Mouse (Mus musculus): Measurements from ENCODE around the gene Fchsd2. TPM values are rescaled to one million over a fixed set of nuclear protein-coding genes. Genes with fewer than 3 reads are reported as not detected.

The Fchsd2 gene
- polyA plus RNA-seq, 1 experiment = 21.5 TPM

- Histone ChIP-seq H3K27ac (ENCODE audit: insufficient read depth, low read length) (no peak overlapping the region), H3K4me1 (ENCODE audit: control insufficient read depth, insufficient read depth, insufficient read length) (peaks cover 16% of the 10 kb centered on the region; the same call in 1 of the 2 replicates), H3K27me3 (ENCODE audit: control insufficient read depth, insufficient read depth, low read length) (no peaks in the 10 kb centered on the region), H3K36me3 (ENCODE audit: control insufficient read depth, insufficient read depth, low read length) (no peaks in the 10 kb centered on the region), H3K4me3 (ENCODE audit: extremely low read depth, insufficient read depth, insufficient read length) (no peak overlapping the region)
- TF ChIP-seq CTCF (IDR thresholded peaks at IDR 0.05; ENCODE audit: extremely low read depth, insufficient read depth, insufficient read length, insufficient replicate concordance) (no peak), POLR2A (IDR thresholded peaks at IDR 0.05; ENCODE audit: low read depth, low read length) (no peak)
- 78% methylated on average over 4 of the region's 4 CpGs for WGBS
- DNase-seq (ENCODE audit: low read depth in 1 of 2, low spot score in 2 of 2) = no peak
Measured at GRCm38 (mm10) chr7:101088687-101089086, 4.0 kb upstream of the Fchsd2 start.

DNA sequence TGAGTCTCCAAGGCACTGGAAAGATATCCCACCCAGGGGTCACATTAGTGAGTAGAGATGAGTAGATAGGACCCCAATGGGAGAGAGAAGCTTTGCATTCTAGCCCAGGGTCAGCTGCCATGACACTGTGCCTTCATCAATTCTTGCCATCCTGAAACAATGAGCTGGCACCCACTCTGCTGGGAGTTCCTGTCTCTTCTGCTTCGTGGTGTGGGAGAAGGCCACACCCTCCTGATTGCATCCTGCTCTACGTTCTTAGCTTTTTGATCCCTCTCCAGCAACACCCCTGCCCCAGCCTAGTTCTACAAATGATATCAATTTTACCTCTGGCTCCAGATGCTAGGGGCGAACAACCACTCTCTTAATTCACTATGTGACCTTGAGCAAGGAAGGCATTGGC is 3.4 kb upstream of the Fchsd2 start:
- Histone ChIP-seq H3K4me3 (ENCODE audit: extremely low read depth, insufficient read depth, insufficient read length) (no peak overlapping the region), H3K4me1 (ENCODE audit: control insufficient read depth, insufficient read depth, insufficient read length) (peaks cover 18% of the 10 kb centered on the region; the same call in 1 of the 2 replicates), H3K27me3 (ENCODE audit: control insufficient read depth, insufficient read depth, low read length) (no peaks in the 10 kb centered on the region), H3K27ac (ENCODE audit: insufficient read depth, low read length) (no peak overlapping the region), H3K36me3 (ENCODE audit: control insufficient read depth, insufficient read depth, low read length) (no peaks in the 10 kb centered on the region)
- no peak for DNase-seq (ENCODE audit: low read depth in 1 of 2, low spot score in 2 of 2)
- TF ChIP-seq CTCF (IDR thresholded peaks at IDR 0.05; ENCODE audit: extremely low read depth, insufficient read depth, insufficient read length, insufficient replicate concordance) (no peak), POLR2A (IDR thresholded peaks at IDR 0.05; ENCODE audit: low read depth, low read length) (no peak)
- WGBS = 30% methylated on average over 3 of the region's 3 CpGs

DNA sequence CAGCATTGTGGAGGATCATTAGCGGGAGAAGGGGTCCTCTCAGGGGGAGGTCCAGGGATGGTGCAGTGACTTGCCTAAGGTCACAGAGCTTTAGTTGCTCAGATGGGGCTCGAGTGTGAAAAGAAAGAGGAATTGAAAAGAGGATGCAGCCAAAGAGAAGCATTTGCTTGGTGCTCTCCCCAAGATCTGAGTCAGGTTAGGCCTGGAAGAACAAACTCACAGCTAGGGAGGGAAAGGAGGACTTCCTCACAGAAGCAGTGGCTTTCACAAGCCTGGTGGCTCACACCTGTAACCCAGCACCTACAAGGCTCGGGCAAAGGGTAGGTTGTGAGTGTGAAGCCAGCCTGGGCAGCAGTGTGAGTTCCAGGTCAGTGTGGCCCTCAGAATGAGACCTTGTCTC is 568 bp downstream of the Fchsd2 start:
- H3K4me1 ChIP-seq (ENCODE audit: control insufficient read depth, insufficient read depth, insufficient read length) = peaks cover 28% of the 10 kb centered on the region; the same call in 1 of the 2 replicates
- peak overlapping the region; percentile 93 for H3K27ac ChIP-seq (ENCODE audit: insufficient read depth, low read length)
- no peaks in the 10 kb centered on the region for H3K27me3 ChIP-seq (ENCODE audit: control insufficient read depth, insufficient read depth, low read length)
- WGBS = 25% methylated on average over 3 of the region's 3 CpGs
- H3K36me3 ChIP-seq (ENCODE audit: control insufficient read depth, insufficient read depth, low read length) = no peaks in the 10 kb centered on the region
- no peak for TF ChIP-seq CTCF (IDR thresholded peaks at IDR 0.05; ENCODE audit: extremely low read depth, insufficient read depth, insufficient read length, insufficient replicate concordance)
- TF ChIP-seq POLR2A (IDR thresholded peaks at IDR 0.05; ENCODE audit: low read depth, low read length) = no peak
- peak overlapping the region; percentile 13; the same call in 1 of the 2 replicates for H3K4me3 ChIP-seq (ENCODE audit: extremely low read depth, insufficient read depth, insufficient read length)
- peak in 1 of 2 experiments; percentile 28 for DNase-seq (ENCODE audit: low read depth in 1 of 2, low spot score in 2 of 2)

- Histone ChIP-seq H3K36me3 (ENCODE audit: control insufficient read depth, insufficient read depth, low read length) (no peaks in the 10 kb centered on the region), H3K27me3 (ENCODE audit: control insufficient read depth, insufficient read depth, low read length) (no peaks in the 10 kb centered on the region), H3K27ac (ENCODE audit: insufficient read depth, low read length) (peak overlapping the region; percentile 72), H3K4me3 (ENCODE audit: extremely low read depth, insufficient read depth, insufficient read length) (no peak overlapping the region), H3K4me1 (ENCODE audit: control insufficient read depth, insufficient read depth, insufficient read length) (peaks cover 24% of the 10 kb centered on the region; the same call in 1 of the 2 replicates)
- WGBS = 21% methylated on average over 1 of the region's 1 CpGs
- DNase-seq (ENCODE audit: low read depth in 1 of 2, low spot score in 2 of 2) = peak in 1 of 2 experiments; percentile 70
- no peak for TF ChIP-seq POLR2A (IDR thresholded peaks at IDR 0.05; ENCODE audit: low read depth, low read length)
Measured at GRCm38 (mm10) chr7:101094746-101095145, 2.1 kb downstream of the Fchsd2 start.

- TF ChIP-seq CTCF (IDR thresholded peaks at IDR 0.05; ENCODE audit: extremely low read depth, insufficient read depth, insufficient read length, insufficient replicate concordance) (no peak), POLR2A (IDR thresholded peaks at IDR 0.05; ENCODE audit: low read depth, low read length) (no peak)
- H3K4me3 ChIP-seq (ENCODE audit: extremely low read depth, insufficient read depth, insufficient read length) = no peak overlapping the region
- H3K36me3 ChIP-seq (ENCODE audit: control insufficient read depth, insufficient read depth, low read length) = no peaks in the 10 kb centered on the region
- peak in 1 of 2 experiments; percentile 50 for DNase-seq (ENCODE audit: low read depth in 1 of 2, low spot score in 2 of 2)
- no peaks in the 10 kb centered on the region for H3K27me3 ChIP-seq (ENCODE audit: control insufficient read depth, insufficient read depth, low read length)
- peak overlapping the region; percentile 72 for H3K27ac ChIP-seq (ENCODE audit: insufficient read depth, low read length)
- peaks cover 24% of the 10 kb centered on the region; the same call in 1 of the 2 replicates for H3K4me1 ChIP-seq (ENCODE audit: control insufficient read depth, insufficient read depth, insufficient read length)
- 37% methylated on average over 5 of the region's 5 CpGs for WGBS
Measured at GRCm38 (mm10) chr7:101095560-101095959, 2.9 kb downstream of the Fchsd2 start.

DNA sequence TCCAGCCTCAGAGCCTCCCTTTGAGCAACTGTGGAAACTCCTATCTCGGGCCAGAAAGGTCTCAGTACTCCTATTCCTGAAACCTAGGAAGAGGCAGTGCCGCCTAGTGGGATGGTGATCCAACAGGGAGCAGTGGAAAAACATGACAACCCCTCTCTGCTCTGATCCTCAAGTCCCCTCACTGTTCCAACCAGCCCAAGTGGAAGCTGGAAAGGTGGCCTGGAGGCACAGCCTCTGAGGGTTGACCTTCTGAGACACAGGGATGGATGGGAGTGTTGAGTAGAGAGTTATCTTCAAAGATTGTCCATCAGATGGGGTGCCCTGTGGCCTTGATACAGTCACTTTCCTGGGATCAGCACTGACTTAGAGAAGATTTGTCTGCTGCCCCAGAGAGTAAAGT is 3.9 kb downstream of the Fchsd2 start:
- Histone ChIP-seq H3K4me1 (ENCODE audit: control insufficient read depth, insufficient read depth, insufficient read length) (peaks cover 24% of the 10 kb centered on the region; the same call in 1 of the 2 replicates), H3K4me3 (ENCODE audit: extremely low read depth, insufficient read depth, insufficient read length) (no peak overlapping the region), H3K27me3 (ENCODE audit: control insufficient read depth, insufficient read depth, low read length) (no peaks in the 10 kb centered on the region), H3K36me3 (ENCODE audit: control insufficient read depth, insufficient read depth, low read length) (no peaks in the 10 kb centered on the region), H3K27ac (ENCODE audit: insufficient read depth, low read length) (no peak overlapping the region)
- DNase-seq (ENCODE audit: low read depth in 1 of 2, low spot score in 2 of 2) = no peak
- no peak for TF ChIP-seq CTCF (IDR thresholded peaks at IDR 0.05; ENCODE audit: extremely low read depth, insufficient read depth, insufficient read length, insufficient replicate concordance)
- no peak for TF ChIP-seq POLR2A (IDR thresholded peaks at IDR 0.05; ENCODE audit: low read depth, low read length)
- WGBS = 92% methylated on average over 2 of the region's 2 CpGs

- Histone ChIP-seq H3K4me3 (ENCODE audit: extremely low read depth, insufficient read depth, insufficient read length) (no peak overlapping the region), H3K36me3 (ENCODE audit: control insufficient read depth, insufficient read depth, low read length) (no peaks in the 10 kb centered on the region), H3K4me1 (ENCODE audit: control insufficient read depth, insufficient read depth, insufficient read length) (peaks cover 24% of the 10 kb centered on the region; the same call in 1 of the 2 replicates), H3K27me3 (ENCODE audit: control insufficient read depth, insufficient read depth, low read length) (no peaks in the 10 kb centered on the region), H3K27ac (ENCODE audit: insufficient read depth, low read length) (no peak overlapping the region)
- TF ChIP-seq CTCF (IDR thresholded peaks at IDR 0.05; ENCODE audit: extremely low read depth, insufficient read depth, insufficient read length, insufficient replicate concordance) = no peak
- no peak for TF ChIP-seq POLR2A (IDR thresholded peaks at IDR 0.05; ENCODE audit: low read depth, low read length)
- 77% methylated on average over 3 of the region's 3 CpGs for WGBS
- no peak for DNase-seq (ENCODE audit: low read depth in 1 of 2, low spot score in 2 of 2)
Measured at GRCm38 (mm10) chr7:101097084-101097483, 4.4 kb downstream of the Fchsd2 start.
